24 mouse cellular contexts compared by ENCODE assay signal in genomic region chr8:74640636-74641035, GRCm38 (mm10).
A peak's percentile ranks its signal among the peaks of the same experiment; 100 is the strongest.
DNase-seq lines count a peak whose midpoint lies in the region; ATAC-seq and TF ChIP-seq lines count a peak whose summit lies in the region.
"Had no signal": no experiment of that assay in that cellular context is flagged by ENCODE, and none has a peak within 500 bp of the region (broad histone marks: within the 10 kb centered on the region; RNA-seq: fewer than 3 reads in every experiment).

No protein-coding gene starts in this region.

- no peaks in the 10 kb centered on the region for H3K27me3 ChIP-seq in neural tube, embryonic 15.5 days (replicated peaks)

- in situ Hi-C loops in ES-E14 (cut with MboI; ENCODE audit: low sequenced_read_pairs in 2 of 2, unreplicated experiment in 2 of 2), result no loop called here

- no peak for TF ChIP-seq POLR2A in brain, embryonic 14.5 days (IDR thresholded peaks at IDR 0.05; ENCODE audit: borderline replicate concordance, extremely low read depth, insufficient read depth, insufficient read length, poor library complexity, severe bottlenecking)

- WGBS in neural tube, embryonic 15.5 days, result 10% methylated on average over 1 of the region's 1 CpGs

- no peak overlapping the region for H3K27ac ChIP-seq in neural tube, embryonic 15.5 days (replicated peaks)
- no peak overlapping the region for H3K27ac ChIP-seq in ES-E14 (ENCODE audit: insufficient read depth, low read depth, low read length, poor library complexity, severe bottlenecking)

- no peaks in the 10 kb centered on the region for H3K4me1 ChIP-seq in neural tube, embryonic 15.5 days
- no peaks in the 10 kb centered on the region for H3K4me1 ChIP-seq in ES-E14 (ENCODE audit: control insufficient read depth in 2 of 2, insufficient read depth in 2 of 2, low read length in 2 of 2, poor library complexity in 1 of 2)

- DNase-seq in neural tube, embryonic 10.5 days (ENCODE audit: extremely low spot score, low spot score), result no peak
- DNase-seq in ES-E14 (ENCODE audit: low read depth, low spot score), result no peak
- peak; percentile 53 for DNase-seq in Muller cell, postnatal 12 days (ENCODE audit: inconsistent ontology term)
- DNase-seq in brain, embryonic 14.5 days (ENCODE audit: low read depth), result peak; percentile 5
- no peak for DNase-seq in urinary bladder, postnatal 10 days (ENCODE audit: low spot score)
- DNase-seq in spleen, postnatal 4 days (ENCODE audit: low spot score in 2 of 2), result no peak
- no peak for DNase-seq in heart, adult 9 months (ENCODE audit: low spot score in 2 of 2)
- DNase-seq: adrenal gland, adult 2 months; adrenal gland, adult 8-10 months; adrenal gland, postnatal 10 days; adrenal gland, postnatal 14 days; adrenal gland, postnatal 25 days; adrenal gland, postnatal 36 days; B cell, adult 2 months; cerebellum, adult 11 months; cerebellum, adult 11-12 months; cerebellum, adult 18-20 months; cerebellum, adult 2 months; cerebellum, adult 8-10 months had no signal

- H3K9ac ChIP-seq in neural tube, embryonic 15.5 days (replicated peaks), result no peak overlapping the region
- no peak overlapping the region for H3K9ac ChIP-seq in ES-E14 (ENCODE audit: insufficient read depth, low read depth, low read length, poor library complexity, severe bottlenecking)

- no peak for TF ChIP-seq CTCF in brain, embryonic 14.5 days (IDR thresholded peaks at IDR 0.05; ENCODE audit: borderline replicate concordance, extremely low read depth, insufficient read depth, insufficient read length)

- no peaks in the 10 kb centered on the region for H3K36me3 ChIP-seq in neural tube, embryonic 15.5 days
- no peaks in the 10 kb centered on the region for H3K36me3 ChIP-seq in ES-E14 (ENCODE audit: control insufficient read depth, insufficient read depth, low read length, poor library complexity, severe bottlenecking)
- H3K36me3 ChIP-seq: G1E had no signal

- ATAC-seq in neural tube, embryonic 15.5 days (ENCODE audit: low FRiP score), result 0 out of 2 replicates have a peak, but pooled peaks have one; percentile 28
- ATAC-seq: activated CD4-positive, CD25-positive, alpha-beta regulatory T cell, adult 4 months; CD4-positive, CD25-positive, alpha-beta regulatory T cell, adult 4 months; Patski had no signal

- no peak overlapping the region for H3K4me3 ChIP-seq in neural tube, embryonic 15.5 days (replicated peaks)
- no peak overlapping the region for H3K4me3 ChIP-seq in ES-E14 (ENCODE audit: insufficient read depth in 1 of 2, low read depth in 1 of 2, low read length in 2 of 2, poor library complexity in 1 of 2, severe bottlenecking in 1 of 2)

- H3K9me3 ChIP-seq in neural tube, embryonic 15.5 days (replicated peaks), result no peaks in the 10 kb centered on the region
- no peaks in the 10 kb centered on the region for H3K9me3 ChIP-seq in ES-E14 (ENCODE audit: control insufficient read depth, insufficient read depth, low read depth, low read length)

- H3K4me2 ChIP-seq in neural tube, embryonic 15.5 days, result no peak overlapping the region

TF ChIP-seq in ES-E14, 5 proteins besides CTCF, POLR2A, EP300 and RAD21:
- TF ChIP-seq CHD2 (IDR thresholded peaks at IDR 0.05; ENCODE audit: low read depth, low read length) (no peak), MAFK (IDR thresholded peaks at IDR 0.05; ENCODE audit: insufficient read depth, low read depth, low read length) (peak; percentile 58; the same call in 1 of the 2 replicates)

Comparison
In these comparisons a context has a peak if more than half of its experiments do, and no peak if none do; other contexts are left out.
1. DNase-seq: peak in Muller cell, postnatal 12 days (single experiment) and brain, embryonic 14.5 days (single experiment); none in neural tube, embryonic 10.5 days (single experiment), ES-E14 (single experiment), urinary bladder, postnatal 10 days (single experiment), spleen, postnatal 4 days (0 of 2) and heart, adult 9 months (0 of 2).